Mouse (Mus musculus) erythroblast, embryonic 14.5 days (primary cell): Measurements from ENCODE around the gene Tmem158. TPM values are rescaled to one million over a fixed set of nuclear protein-coding genes. Genes with fewer than 3 reads are reported as not detected.

Source experiments
- H3K27me3 ChIP-seq: 2 replicates; pipeline ENCODE4 v1.6.1; 2012; ENCODE audit warnings: inconsistent platforms; ENCODE audit not compliant: control insufficient read depth
- H3K36me3 ChIP-seq: 2 replicates; pipeline ENCODE4 v1.6.1; 2012; ENCODE audit warnings: mild to moderate bottlenecking, inconsistent platforms; ENCODE audit not compliant: control insufficient read depth
- H3K4me1 ChIP-seq: 2 replicates; pipeline ENCODE4 v1.6.1; 2012; ENCODE audit warnings: inconsistent platforms; ENCODE audit not compliant: control insufficient read depth
- H3K4me3 ChIP-seq: replicated peaks from 2 replicates; pipeline ENCODE3; 2012; ENCODE audit warnings: moderate library complexity, mild to moderate bottlenecking, inconsistent platforms
- H3K9me3 ChIP-seq: 2 replicates; pipeline ENCODE4 v1.6.1; 2012; ENCODE audit warnings: low read length, inconsistent platforms, mixed read lengths; ENCODE audit not compliant: control insufficient read depth
- GATA1 ChIP-seq: IDR thresholded peaks from 2 replicates; pipeline ENCODE4 v1.6.1; 2012; ENCODE audit warnings: low read length, inconsistent platforms, mixed read lengths
- TAL1 ChIP-seq: IDR thresholded peaks from 3 replicates; pipeline ENCODE4 v1.6.1; 2012; ENCODE audit warnings: low read length, inconsistent platforms, mixed read lengths
- polyA plus RNA-seq: library from polyadenylated mRNA; stranded (reverse); fragments of >175 nt; gene quantifications from 2 replicates; pipeline ENCODE4 v1.2.3, GENCODE M21; 2012

Tmem158 gene
- polyA plus RNA-seq, 1 experiment, result 0.34 TPM

- no peak overlapping the region for H3K4me3 ChIP-seq
- H3K4me1 ChIP-seq, result peaks cover 3% of the 10 kb centered on the region; the same call in 1 of the 2 replicates
- TF ChIP-seq GATA1, result no peak
- no peak for TF ChIP-seq TAL1
These were observed 25.1 kb upstream of the Tmem158 start for GRCm38 (mm10) chr9:123285623-123286022.

GRCm38 (mm10) chr9:123280775-123281174 is 20.2 kb upstream of the Tmem158 start:
- Histone ChIP-seq H3K36me3 (no peaks in the 10 kb centered on the region), H3K27me3 (no peaks in the 10 kb centered on the region), H3K4me3 (no peak overlapping the region), H3K4me1 (peaks cover 4% of the 10 kb centered on the region; the same call in 1 of the 2 replicates), H3K9me3 (no peaks in the 10 kb centered on the region)
- TF ChIP-seq TAL1 (no peak), GATA1 (no peak)

More at GRCm38 (mm10) chr9:123285623-123286022, 25.1 kb upstream of the Tmem158 start:
- Histone ChIP-seq H3K9me3 (no peaks in the 10 kb centered on the region), H3K27me3 (no peaks in the 10 kb centered on the region), H3K36me3 (no peaks in the 10 kb centered on the region)

DNA sequence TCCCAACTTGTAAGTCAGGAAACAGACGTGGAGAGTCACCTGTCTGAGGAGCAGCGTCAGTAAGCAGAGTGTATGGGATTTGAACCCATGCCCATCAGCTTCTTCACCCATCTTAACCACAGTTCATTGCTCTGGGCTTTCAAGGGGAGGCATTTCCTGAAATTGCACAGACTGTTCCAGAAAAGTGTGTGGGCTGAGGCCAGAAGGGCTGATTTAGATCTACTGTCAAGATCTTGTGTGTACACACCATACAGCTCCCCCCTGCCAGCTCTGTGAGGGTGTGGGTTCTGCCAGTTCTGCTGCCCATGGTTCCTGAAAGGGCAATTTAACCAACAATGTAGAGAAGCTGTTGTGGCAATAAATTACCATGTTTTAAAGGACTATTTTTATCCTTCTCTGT is 17.4 kb upstream of the Tmem158 start:
- no peak for TF ChIP-seq TAL1
- peaks cover 2% of the 10 kb centered on the region; the same call in 1 of the 2 replicates for H3K4me1 ChIP-seq
- no peaks in the 10 kb centered on the region for H3K27me3 ChIP-seq
- H3K4me3 ChIP-seq, result no peak overlapping the region
- H3K9me3 ChIP-seq, result no peaks in the 10 kb centered on the region
- no peaks in the 10 kb centered on the region for H3K36me3 ChIP-seq

DNA sequence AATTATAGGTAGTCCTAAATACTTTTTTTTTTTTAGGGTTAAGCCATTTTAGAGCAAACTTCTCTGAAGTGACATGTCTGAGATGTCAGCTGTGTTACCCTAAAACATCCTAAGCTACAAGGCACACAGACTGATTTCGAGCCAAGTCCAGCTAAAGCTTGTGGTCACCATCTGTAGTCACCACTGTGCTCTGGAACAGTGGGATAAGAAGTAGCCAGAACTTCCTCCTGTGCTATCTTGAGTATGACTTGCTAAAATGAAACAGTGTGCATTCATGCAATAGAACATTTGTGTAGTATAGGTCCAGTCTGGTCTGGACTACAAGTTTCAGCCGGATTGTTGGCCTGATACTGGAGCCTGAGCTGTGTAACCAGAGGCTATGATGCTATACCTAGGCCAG is 14.8 kb upstream of the Tmem158 start:
- Histone ChIP-seq H3K4me3 (no peak overlapping the region), H3K36me3 (no peaks in the 10 kb centered on the region), H3K27me3 (no peaks in the 10 kb centered on the region), H3K4me1 (no peaks in the 10 kb centered on the region), H3K9me3 (no peaks in the 10 kb centered on the region)
- TF ChIP-seq GATA1, result no peak

DNA sequence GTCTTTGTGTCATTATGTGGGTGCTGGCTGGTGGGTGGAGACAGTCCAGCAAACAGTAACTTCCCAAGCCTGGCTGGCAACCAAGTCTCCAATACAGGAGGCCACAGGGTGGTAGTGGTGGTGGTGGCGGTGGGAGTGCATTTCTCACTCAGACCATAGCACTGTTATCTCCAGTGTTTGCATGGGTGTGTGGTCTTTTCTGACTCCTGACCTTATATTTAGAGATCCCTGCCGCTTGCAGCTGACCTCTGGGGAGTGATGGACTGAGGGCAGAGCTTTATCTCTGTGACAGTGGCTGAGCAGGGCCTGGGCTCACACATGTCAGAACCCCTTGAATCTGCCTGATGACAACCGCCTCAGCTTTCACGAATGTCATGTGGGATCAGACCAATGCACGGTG is 14.1 kb upstream of the Tmem158 start:
- Histone ChIP-seq H3K4me3 (no peak overlapping the region), H3K9me3 (no peaks in the 10 kb centered on the region), H3K36me3 (no peaks in the 10 kb centered on the region), H3K4me1 (no peaks in the 10 kb centered on the region), H3K27me3 (no peaks in the 10 kb centered on the region)
- TF ChIP-seq TAL1 (no peak), GATA1 (no peak)

DNA sequence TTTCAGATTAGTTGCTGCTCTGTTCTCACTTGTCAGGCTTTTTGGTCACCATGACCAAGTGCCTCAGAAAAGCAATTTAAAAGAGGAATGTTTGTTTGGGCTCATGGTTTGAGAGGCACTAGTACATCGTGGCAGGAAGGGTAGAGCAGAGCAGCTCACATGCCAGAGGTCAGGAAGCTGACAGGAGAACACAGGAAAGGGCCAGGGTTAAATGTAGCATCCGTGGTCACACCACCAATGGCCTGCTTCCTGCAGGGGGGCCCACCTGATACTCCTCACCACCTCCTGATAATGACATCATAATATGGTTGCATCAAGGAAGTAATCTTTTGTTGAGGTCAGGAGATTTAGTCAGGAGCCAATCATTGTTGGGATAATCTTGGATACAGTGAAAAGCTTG is 13.3 kb upstream of the Tmem158 start:
- no peak overlapping the region for H3K4me3 ChIP-seq
- H3K27me3 ChIP-seq, result no peaks in the 10 kb centered on the region
- TF ChIP-seq TAL1 (no peak), GATA1 (no peak)
- H3K9me3 ChIP-seq, result no peaks in the 10 kb centered on the region
- H3K4me1 ChIP-seq, result no peaks in the 10 kb centered on the region
- no peaks in the 10 kb centered on the region for H3K36me3 ChIP-seq

GRCm38 (mm10) chr9:123271552-123271951 is 11.0 kb upstream of the Tmem158 start:
- no peak overlapping the region for H3K4me3 ChIP-seq
- no peaks in the 10 kb centered on the region for H3K9me3 ChIP-seq
- no peak for TF ChIP-seq GATA1
- no peak for TF ChIP-seq TAL1
- H3K27me3 ChIP-seq, result no peaks in the 10 kb centered on the region
- no peaks in the 10 kb centered on the region for H3K36me3 ChIP-seq
- no peaks in the 10 kb centered on the region for H3K4me1 ChIP-seq

DNA sequence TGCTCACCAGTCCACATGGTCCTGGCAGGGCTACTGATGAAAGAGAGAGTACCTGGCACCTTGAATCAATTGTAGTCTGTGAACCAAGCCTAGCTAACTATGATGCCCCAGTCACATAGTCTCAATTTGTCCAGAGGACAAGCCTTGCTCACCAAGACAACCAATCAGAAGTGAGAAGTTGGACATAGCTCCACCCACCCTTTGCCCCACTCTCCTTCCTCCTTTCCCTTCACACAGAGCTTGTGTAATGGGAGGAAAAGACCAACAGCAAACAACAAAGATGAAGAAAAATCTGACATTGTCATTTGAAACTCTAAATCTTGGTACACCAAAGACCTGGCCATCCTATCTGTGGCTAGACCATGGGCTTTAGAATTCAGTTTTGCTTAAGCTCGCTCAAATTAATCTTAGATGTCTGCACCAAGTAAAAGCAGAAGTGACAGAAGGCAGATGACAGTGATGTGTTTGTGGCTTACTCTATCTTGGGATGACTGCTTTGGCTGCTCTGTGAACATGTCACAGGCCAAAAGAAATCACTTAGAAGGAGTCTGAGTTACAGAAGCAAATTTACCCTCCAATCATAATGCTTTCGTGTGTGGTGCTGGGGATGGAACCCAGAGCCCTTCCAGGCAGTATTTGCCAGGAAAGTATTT is 9.5 kb upstream of the Tmem158 start:
- Histone ChIP-seq H3K4me3 (no peak overlapping the region), H3K36me3 (no peaks in the 10 kb centered on the region)

GRCm38 (mm10) chr9:123259896-123260610 is 511 bp downstream of the Tmem158 start:
- Histone ChIP-seq H3K27me3 (peaks cover 58% of the 10 kb centered on the region), H3K4me1 (peaks cover 17% of the 10 kb centered on the region)

More for the DNA sequence above, 9.5 kb upstream of the Tmem158 start:
- no peak for TF ChIP-seq GATA1
- no peak for TF ChIP-seq TAL1
- H3K9me3 ChIP-seq, result no peaks in the 10 kb centered on the region
- H3K27me3 ChIP-seq, result peaks cover 4% of the 10 kb centered on the region; the same call in 1 of the 2 replicates
- no peaks in the 10 kb centered on the region for H3K4me1 ChIP-seq

More at GRCm38 (mm10) chr9:123259896-123260610, 511 bp downstream of the Tmem158 start:
- TF ChIP-seq TAL1, result no peak
- no peak for TF ChIP-seq GATA1
- H3K36me3 ChIP-seq, result no peaks in the 10 kb centered on the region
- H3K4me3 ChIP-seq, result peak overlapping the region; percentile 66
- peaks cover 5% of the 10 kb centered on the region; the same call in 1 of the 2 replicates for H3K9me3 ChIP-seq
